Mouse (Mus musculus) limb, embryonic 15.5 days (tissue): ENCODE measurements at regions not wholly inside any gene's neighbourhood (a gene's known extent, or its start where the extent isn't known, plus 50 kb on each side); places are given as distances from the start of the nearest gene placed in this dataset.

Experiments used
- ATAC-seq: fragments of 200-750 bp; cut with Nextera tagmentation; 2 replicates; pipeline ENCODE4 v1.8.0; 2017; ENCODE audit warnings: low read depth, moderate TSS enrichment; ENCODE audit not compliant: insufficient number of reproducible peaks, low FRiP score, low TSS enrichment
- H3K27ac ChIP-seq: fragments of 300-500 bp; sonication (generic); 2 replicates; pipeline ENCODE4 v1.5.1; 2015; ENCODE audit warnings: moderate library complexity, mild to moderate bottlenecking, inconsistent platforms
- H3K27me3 ChIP-seq: fragments of 300-500 bp; sonication (generic); 2 replicates; pipeline ENCODE4 v1.6.1; 2015; ENCODE audit warnings: inconsistent platforms
- H3K36me3 ChIP-seq: fragments of 300-500 bp; sonication (generic); 2 replicates; pipeline ENCODE4 v1.6.1; 2015; ENCODE audit warnings: inconsistent platforms
- H3K4me1 ChIP-seq: fragments of 300-500 bp; sonication (generic); 2 replicates; pipeline ENCODE4 v1.6.1; 2015; ENCODE audit warnings: inconsistent platforms
- H3K4me2 ChIP-seq: fragments of 300-500 bp; sonication (generic); 2 replicates; pipeline ENCODE4 v1.6.1; 2015; ENCODE audit warnings: mild to moderate bottlenecking, inconsistent platforms
- H3K4me3 ChIP-seq: fragments of 300-500 bp; sonication (generic); 2 replicates; pipeline ENCODE4 v1.5.1; 2015; ENCODE audit warnings: mild to moderate bottlenecking, inconsistent platforms
- H3K9ac ChIP-seq: fragments of 300-500 bp; sonication (generic); 2 replicates; pipeline ENCODE4 v1.6.1; 2015; ENCODE audit warnings: inconsistent platforms
- H3K9me3 ChIP-seq: fragments of 300-500 bp; sonication (generic); 2 replicates; pipeline ENCODE4 v1.6.1; 2016; ENCODE audit warnings: inconsistent platforms
- whole genome bisulfite sequencing: fragments of 180-500 bp; shearing (Covaris S2); methylation state at CpG from one replicate; pipeline ENCODE4 v1.1.7; 2015; 5-methylcytosine and 5-hydroxymethylcytosine counted together

- no peak overlapping the region for H3K4me3 ChIP-seq
- no peaks in the 10 kb centered on the region for H3K9me3 ChIP-seq
- H3K4me2 ChIP-seq: no peak overlapping the region
- 80% methylated on average over 7 of the region's 7 CpGs for WGBS
- ATAC-seq: no peak
- no peak overlapping the region for H3K9ac ChIP-seq
- H3K27me3 ChIP-seq: no peaks in the 10 kb centered on the region
- H3K27ac ChIP-seq: peak overlapping the region; percentile 57
- peaks cover 21% of the 10 kb centered on the region for H3K4me1 ChIP-seq
- H3K36me3 ChIP-seq: no peaks in the 10 kb centered on the region
Measured at GRCm38 (mm10) chr5:73765466-73765865, 114.3 kb downstream of the Spata18 start.

GRCm38 (mm10) chr5:73768253-73768652 is 117.1 kb downstream of the Spata18 start:
- H3K9ac ChIP-seq: no peak overlapping the region
- peak overlapping the region; percentile 9; the same call in 1 of the 2 replicates for H3K27ac ChIP-seq
- H3K9me3 ChIP-seq: no peaks in the 10 kb centered on the region
- H3K4me3 ChIP-seq: no peak overlapping the region
- ATAC-seq: no peak
- no peaks in the 10 kb centered on the region for H3K27me3 ChIP-seq
- 51% methylated on average over 3 of the region's 3 CpGs for WGBS
- no peaks in the 10 kb centered on the region for H3K36me3 ChIP-seq
- peaks cover 10% of the 10 kb centered on the region for H3K4me1 ChIP-seq
- no peak overlapping the region for H3K4me2 ChIP-seq

GRCm38 (mm10) chr5:73775775-73776548 is 124.8 kb downstream of the Spata18 start:
- Histone ChIP-seq H3K4me3 (no peak overlapping the region), H3K27ac (peak overlapping the region; percentile 78), H3K4me2 (no peak overlapping the region), H3K9ac (no peak overlapping the region), H3K36me3 (no peaks in the 10 kb centered on the region), H3K9me3 (no peaks in the 10 kb centered on the region), H3K4me1 (peaks cover 18% of the 10 kb centered on the region), H3K27me3 (no peaks in the 10 kb centered on the region)
- WGBS: 71% methylated on average over 7 of the region's 7 CpGs
- no peak for ATAC-seq

- Histone ChIP-seq H3K4me1 (peaks cover 27% of the 10 kb centered on the region), H3K4me3 (no peak overlapping the region), H3K27me3 (no peaks in the 10 kb centered on the region), H3K4me2 (no peak overlapping the region), H3K9me3 (no peaks in the 10 kb centered on the region), H3K36me3 (no peaks in the 10 kb centered on the region), H3K9ac (no peak overlapping the region), H3K27ac (peak overlapping the region; percentile 75)
- ATAC-seq: peak; percentile 86
- 40% methylated on average over 9 of the region's 9 CpGs for WGBS
Measured at GRCm38 (mm10) chr5:73777282-73777921, 126.2 kb downstream of the Spata18 start.

GRCm38 (mm10) chr5:73781190-73781940 is 130.2 kb downstream of the Spata18 start:
- no peak overlapping the region for H3K9ac ChIP-seq
- no peak overlapping the region for H3K4me3 ChIP-seq
- no peaks in the 10 kb centered on the region for H3K27me3 ChIP-seq
- no peaks in the 10 kb centered on the region for H3K9me3 ChIP-seq
- 74% methylated on average over 23 of the region's 23 CpGs for WGBS
- H3K4me2 ChIP-seq: no peak overlapping the region
- peak overlapping the region; percentile 78 for H3K27ac ChIP-seq
- no peaks in the 10 kb centered on the region for H3K36me3 ChIP-seq
- peaks cover 37% of the 10 kb centered on the region for H3K4me1 ChIP-seq
- no peak for ATAC-seq

GRCm38 (mm10) chr5:73782214-73783091 is 131.3 kb downstream of the Spata18 start:
- Histone ChIP-seq H3K27me3 (no peaks in the 10 kb centered on the region), H3K4me1 (peaks cover 30% of the 10 kb centered on the region), H3K9me3 (no peaks in the 10 kb centered on the region), H3K27ac (peak overlapping the region; percentile 86), H3K9ac (no peak overlapping the region), H3K4me3 (no peak overlapping the region), H3K36me3 (no peaks in the 10 kb centered on the region), H3K4me2 (0 out of 2 replicates have a peak overlapping the region, but pooled peaks have one; percentile 1)
- WGBS: 12% methylated on average over 15 of the region's 15 CpGs
- ATAC-seq: peak; percentile 90

GRCm38 (mm10) chr5:73787275-73787674 is 136.1 kb downstream of the Spata18 start:
- 56% methylated on average over 5 of the region's 5 CpGs for WGBS
- no peak overlapping the region for H3K9ac ChIP-seq

GRCm38 (mm10) chr5:73792216-73792615 is 141.0 kb downstream of the Spata18 start:
- 30% methylated on average over 3 of the region's 3 CpGs for WGBS
- Histone ChIP-seq H3K27me3 (no peaks in the 10 kb centered on the region), H3K4me1 (0 out of 2 replicates have a peak, but pooled peaks cover 8% of the 10 kb centered on the region), H3K4me3 (no peak overlapping the region), H3K9ac (no peak overlapping the region), H3K27ac (peak overlapping the region; percentile 62), H3K4me2 (no peak overlapping the region), H3K36me3 (no peaks in the 10 kb centered on the region), H3K9me3 (no peaks in the 10 kb centered on the region)
- ATAC-seq: no peak

More at GRCm38 (mm10) chr5:73787275-73787674, 136.1 kb downstream of the Spata18 start:
- H3K9me3 ChIP-seq: no peaks in the 10 kb centered on the region
- no peak for ATAC-seq
- H3K36me3 ChIP-seq: no peaks in the 10 kb centered on the region
- H3K27ac ChIP-seq: no peak overlapping the region
- no peak overlapping the region for H3K4me2 ChIP-seq
- no peaks in the 10 kb centered on the region for H3K27me3 ChIP-seq
- no peak overlapping the region for H3K4me3 ChIP-seq
- H3K4me1 ChIP-seq: peaks cover 19% of the 10 kb centered on the region

GRCm38 (mm10) chr5:73796201-73796600 is 145.0 kb downstream of the Spata18 start:
- WGBS: 22% methylated on average over 2 of the region's 2 CpGs
- Histone ChIP-seq H3K4me1 (0 out of 2 replicates have a peak, but pooled peaks cover 8% of the 10 kb centered on the region), H3K27ac (peak overlapping the region; percentile 84), H3K9ac (no peak overlapping the region), H3K4me2 (no peak overlapping the region), H3K4me3 (no peak overlapping the region), H3K27me3 (no peaks in the 10 kb centered on the region), H3K36me3 (no peaks in the 10 kb centered on the region), H3K9me3 (no peaks in the 10 kb centered on the region)
- ATAC-seq: no peak

GRCm38 (mm10) chr5:73797980-73798379 is 146.8 kb downstream of the Spata18 start:
- ATAC-seq: peak; percentile 78
- no peak overlapping the region for H3K4me2 ChIP-seq
- H3K4me3 ChIP-seq: no peak overlapping the region
- H3K9ac ChIP-seq: no peak overlapping the region
- H3K4me1 ChIP-seq: 0 out of 2 replicates have a peak, but pooled peaks cover 8% of the 10 kb centered on the region
- no peaks in the 10 kb centered on the region for H3K36me3 ChIP-seq
- H3K9me3 ChIP-seq: no peaks in the 10 kb centered on the region
- H3K27ac ChIP-seq: peak overlapping the region; percentile 84
- WGBS: 50% methylated on average over 3 of the region's 3 CpGs
- no peaks in the 10 kb centered on the region for H3K27me3 ChIP-seq

- no peaks in the 10 kb centered on the region for H3K36me3 ChIP-seq
- no peaks in the 10 kb centered on the region for H3K27me3 ChIP-seq
- no peaks in the 10 kb centered on the region for H3K4me1 ChIP-seq
- H3K4me3 ChIP-seq: no peak overlapping the region
- H3K27ac ChIP-seq: no peak overlapping the region
- H3K4me2 ChIP-seq: no peak overlapping the region
- H3K9me3 ChIP-seq: no peaks in the 10 kb centered on the region
- no peak for ATAC-seq
- H3K9ac ChIP-seq: no peak overlapping the region
- 80% methylated on average over 1 of the region's 1 CpGs for WGBS
Measured at GRCm38 (mm10) chr5:73803431-73803830, 152.3 kb downstream of the Spata18 start.
